Mouse (Mus musculus): Measurements from ENCODE around the gene Gga2. TPM values are rescaled to one million over a fixed set of nuclear protein-coding genes. Genes with fewer than 3 reads are reported as not detected.

The Gga2 gene
- polyA plus RNA-seq, 1 experiment from 2014 or later = 73.7 TPM

DNA sequence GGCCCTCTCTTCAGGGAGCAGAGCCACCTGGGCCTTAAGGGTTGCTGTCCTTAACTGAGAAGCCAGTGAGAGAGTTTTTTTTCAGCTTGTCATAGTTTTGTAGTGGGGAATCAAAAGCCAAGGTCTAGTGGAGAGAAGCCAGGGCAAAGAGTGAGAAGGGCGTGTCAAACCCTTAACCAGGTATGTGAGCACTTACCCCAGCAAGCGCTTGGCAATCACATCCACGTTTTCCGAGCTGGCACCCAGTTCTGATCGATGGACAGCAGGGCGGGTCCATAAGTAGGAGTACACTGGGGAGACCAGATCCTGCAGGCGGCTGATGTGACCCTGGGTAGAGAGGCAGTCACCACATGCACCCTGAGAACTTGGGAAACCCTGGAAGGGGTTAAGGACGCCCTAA, 23.1 kb upstream of the Gga2 start:
- H3K9me3 ChIP-seq = no peaks in the 10 kb centered on the region
- no peaks in the 10 kb centered on the region for H3K27me3 ChIP-seq
- no peak overlapping the region for H3K4me2 ChIP-seq
- no peak overlapping the region for H3K4me3 ChIP-seq (replicated peaks)
- H3K9ac ChIP-seq = no peak overlapping the region
- WGBS = 89% methylated on average over 8 of the region's 8 CpGs
- H3K36me3 ChIP-seq (replicated peaks) = peaks cover 47% of the 10 kb centered on the region
- no peak for ATAC-seq (ENCODE audit: low FRiP score)
- no peaks in the 10 kb centered on the region for H3K4me1 ChIP-seq
- H3K27ac ChIP-seq = no peak overlapping the region

DNA sequence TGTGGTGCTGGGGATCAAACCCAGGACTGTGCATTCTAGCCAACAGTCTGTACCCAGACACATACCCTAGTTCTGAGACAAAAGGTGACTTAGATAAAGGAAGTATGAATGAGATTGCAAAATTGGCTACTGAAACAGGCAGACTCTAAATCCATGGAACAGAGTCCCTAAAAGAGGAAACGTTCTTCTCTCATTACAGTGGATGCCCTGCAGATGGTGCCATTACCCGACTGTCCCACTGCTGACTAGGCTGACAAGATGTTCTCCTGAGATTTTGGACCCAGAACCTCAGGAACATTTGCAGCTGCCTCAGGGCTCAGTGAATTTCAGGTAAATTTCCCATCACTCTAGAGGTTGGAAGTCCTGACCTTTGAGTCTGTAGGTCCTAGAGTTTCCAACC, 13.3 kb upstream of the Gga2 start:
- Histone ChIP-seq H3K9me3 (no peaks in the 10 kb centered on the region), H3K27me3 (no peaks in the 10 kb centered on the region), H3K9ac (no peak overlapping the region), H3K36me3 (replicated peaks) (peaks cover 10% of the 10 kb centered on the region), H3K4me1 (no peaks in the 10 kb centered on the region), H3K27ac (no peak overlapping the region), H3K4me2 (no peak overlapping the region), H3K4me3 (replicated peaks) (no peak overlapping the region)
- ATAC-seq (ENCODE audit: low FRiP score) = no peak
- WGBS = 44% methylated on average over 2 of the region's 2 CpGs

DNA sequence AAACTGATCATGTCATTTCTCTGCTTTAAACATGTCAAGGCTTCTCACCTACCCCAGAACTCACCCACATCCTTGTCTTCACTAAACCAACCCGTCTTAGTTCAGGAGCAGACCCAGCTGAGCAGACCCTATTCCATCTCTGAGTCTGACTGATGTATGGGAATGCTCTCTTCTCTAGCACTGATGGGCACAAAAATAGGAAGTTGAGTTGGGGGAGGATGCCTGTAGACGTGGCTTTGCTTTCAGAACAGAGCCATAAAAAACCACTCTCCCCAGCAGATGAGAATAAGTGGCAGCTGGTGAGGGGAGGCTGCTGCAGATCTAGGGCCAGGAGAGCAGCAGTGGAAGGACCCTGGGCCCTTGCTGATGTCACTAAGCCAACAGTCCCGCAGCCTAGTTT, 12.3 kb upstream of the Gga2 start:
- ATAC-seq (ENCODE audit: low FRiP score) = no peak
- Histone ChIP-seq H3K9ac (no peak overlapping the region), H3K4me3 (replicated peaks) (no peak overlapping the region), H3K27ac (no peak overlapping the region), H3K9me3 (no peaks in the 10 kb centered on the region), H3K4me2 (no peak overlapping the region), H3K36me3 (replicated peaks) (0 out of 2 replicates have a peak, but pooled peaks cover under 1% of the 10 kb centered on the region), H3K27me3 (no peaks in the 10 kb centered on the region), H3K4me1 (no peaks in the 10 kb centered on the region)
- 78% methylated on average over 3 of the region's 3 CpGs for WGBS

DNA sequence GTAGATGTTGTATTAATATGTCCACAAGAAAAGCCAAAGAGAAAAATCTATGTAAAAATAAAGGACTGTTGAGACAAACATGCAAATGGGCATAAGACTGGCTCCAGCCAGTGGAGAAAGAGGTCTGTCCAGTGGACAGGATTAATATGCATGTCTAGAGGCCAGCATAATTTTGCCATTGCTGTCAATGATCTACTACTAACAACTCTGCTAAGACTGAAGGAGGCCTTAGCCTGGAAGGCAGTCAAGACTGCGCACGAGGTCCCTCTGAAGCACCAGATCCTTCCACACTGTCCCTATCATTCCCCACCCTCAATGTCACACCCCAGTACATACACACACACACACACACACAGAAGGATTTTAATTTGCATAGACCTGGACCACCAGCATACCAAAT, 1.1 kb upstream of the Gga2 start:
- Histone ChIP-seq H3K36me3 (replicated peaks) (0 out of 2 replicates have a peak, but pooled peaks cover 3% of the 10 kb centered on the region), H3K4me2 (no peak overlapping the region), H3K9me3 (no peaks in the 10 kb centered on the region), H3K4me3 (replicated peaks) (no peak overlapping the region), H3K9ac (no peak overlapping the region), H3K27ac (no peak overlapping the region), H3K4me1 (peaks cover 22% of the 10 kb centered on the region), H3K27me3 (no peaks in the 10 kb centered on the region)
- WGBS = 95% methylated on average over 2 of the region's 2 CpGs
- ATAC-seq (ENCODE audit: low FRiP score) = no peak

DNA sequence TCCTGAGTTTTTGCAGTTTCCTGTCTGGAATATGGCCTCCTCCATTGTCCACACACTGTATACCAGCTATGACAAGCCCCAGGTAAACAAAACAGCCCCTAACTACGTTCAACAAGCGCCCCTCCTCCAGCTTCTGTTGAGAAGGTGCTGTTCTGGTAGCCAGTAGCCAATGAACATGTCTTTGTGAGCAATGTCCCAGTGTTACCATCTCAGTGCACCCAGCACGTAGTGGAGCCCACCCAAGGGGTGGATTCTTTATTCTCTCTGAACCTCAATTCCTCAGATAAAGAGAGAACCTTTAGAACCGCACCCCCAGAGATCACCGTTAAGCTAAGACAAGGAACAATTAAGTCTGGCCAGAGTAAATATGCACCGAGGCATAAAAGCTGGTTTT, 752 bp downstream of the Gga2 start:
- H3K27me3 ChIP-seq = no peaks in the 10 kb centered on the region
- peak overlapping the region; percentile 75 for H3K9ac ChIP-seq
- no peaks in the 10 kb centered on the region for H3K9me3 ChIP-seq
- peak overlapping the region; percentile 93 for H3K27ac ChIP-seq
- peaks cover 34% of the 10 kb centered on the region for H3K4me1 ChIP-seq
- H3K36me3 ChIP-seq (replicated peaks) = 0 out of 2 replicates have a peak, but pooled peaks cover 3% of the 10 kb centered on the region
- H3K4me3 ChIP-seq (replicated peaks) = peak overlapping the region; percentile 79
- WGBS = under 1% methylated on average over 6 of the region's 6 CpGs
- peak; percentile 50 for ATAC-seq (ENCODE audit: low FRiP score)
- peak overlapping the region; percentile 73 for H3K4me2 ChIP-seq

DNA sequence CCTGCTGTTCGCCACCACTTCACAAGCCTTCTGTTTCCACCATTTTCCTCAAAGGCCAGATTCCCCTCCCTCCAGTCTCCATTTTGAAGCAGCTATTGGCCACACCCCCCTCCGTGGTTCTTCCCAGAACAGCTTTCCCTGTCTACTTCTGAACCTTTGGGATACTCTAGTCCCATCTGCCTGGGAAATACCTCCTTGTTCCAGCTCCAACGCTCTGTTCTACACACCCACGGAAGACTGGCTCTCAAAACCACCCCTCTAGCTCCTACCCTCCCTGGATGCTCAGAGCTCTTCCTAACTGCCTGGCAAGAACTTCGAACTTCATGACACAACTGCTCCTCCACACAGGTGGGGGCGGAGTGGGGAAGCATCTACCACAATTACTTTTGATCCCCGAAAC, 2.0 kb downstream of the Gga2 start:
- Histone ChIP-seq H3K9ac (no peak overlapping the region), H3K27ac (0 out of 2 replicates have a peak overlapping the region, but pooled peaks have one; percentile 27), H3K4me1 (peaks cover 38% of the 10 kb centered on the region), H3K36me3 (replicated peaks) (0 out of 2 replicates have a peak, but pooled peaks cover 3% of the 10 kb centered on the region), H3K27me3 (no peaks in the 10 kb centered on the region), H3K4me3 (replicated peaks) (peak overlapping the region; percentile 79; the same call in 1 of the 2 replicates), H3K4me2 (peak overlapping the region; percentile 73), H3K9me3 (no peaks in the 10 kb centered on the region)
- WGBS = 88% methylated on average over 7 of the region's 7 CpGs
- ATAC-seq (ENCODE audit: low FRiP score) = no peak

DNA sequence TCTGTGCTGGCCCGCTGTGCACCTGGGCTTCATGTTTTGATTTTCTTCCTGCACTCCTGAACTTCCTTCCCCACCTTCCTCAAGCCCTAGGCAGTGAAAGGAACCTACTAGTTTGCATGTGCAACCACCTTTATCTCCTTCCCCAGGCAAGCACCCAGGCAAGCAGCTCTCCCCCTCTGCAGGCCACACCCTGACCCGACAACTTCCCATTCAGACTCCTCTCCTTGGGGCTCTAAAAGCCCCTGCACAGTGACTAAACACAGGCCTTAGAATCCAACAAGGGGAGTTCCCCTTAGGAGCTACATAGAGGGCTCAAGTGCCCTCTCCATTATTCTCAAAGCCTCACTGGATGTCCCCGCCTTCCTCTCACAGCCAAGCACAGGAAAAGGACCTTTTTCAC, 2.8 kb downstream of the Gga2 start:
- 62% methylated on average over 3 of the region's 3 CpGs for WGBS
- H3K9me3 ChIP-seq = no peaks in the 10 kb centered on the region
- no peak overlapping the region for H3K4me3 ChIP-seq (replicated peaks)
- no peaks in the 10 kb centered on the region for H3K27me3 ChIP-seq
- peaks cover 38% of the 10 kb centered on the region for H3K4me1 ChIP-seq
- peak overlapping the region; percentile 73; the same call in 1 of the 2 replicates for H3K4me2 ChIP-seq
- no peak overlapping the region for H3K27ac ChIP-seq
- H3K36me3 ChIP-seq (replicated peaks) = 0 out of 2 replicates have a peak, but pooled peaks cover 3% of the 10 kb centered on the region
- no peak for ATAC-seq (ENCODE audit: low FRiP score)
- H3K9ac ChIP-seq = 0 out of 2 replicates have a peak overlapping the region, but pooled peaks have one; percentile 1

DNA sequence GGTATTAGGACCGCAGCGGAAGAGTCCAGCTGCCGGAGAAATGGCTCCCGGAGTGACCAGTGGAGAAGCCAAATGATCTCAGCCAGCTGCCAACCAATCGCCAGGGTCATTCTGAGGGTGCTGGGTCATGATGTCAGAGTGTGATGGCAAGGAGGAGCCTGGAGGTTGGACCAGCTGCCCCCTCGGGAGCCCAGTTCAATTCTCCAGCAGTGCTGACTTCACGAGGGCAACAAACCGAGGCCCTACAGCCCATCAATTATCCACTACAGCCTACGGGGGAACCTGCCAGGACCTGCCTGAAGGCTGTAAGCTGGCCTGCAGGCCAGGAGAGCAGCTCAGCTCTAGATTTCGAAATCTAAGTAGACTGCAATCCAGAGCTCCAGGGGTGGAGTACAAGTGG, 5.3 kb downstream of the Gga2 start:
- no peak overlapping the region for H3K4me2 ChIP-seq
- H3K4me3 ChIP-seq (replicated peaks) = no peak overlapping the region
- peak overlapping the region; percentile 47; the same call in 1 of the 2 replicates for H3K27ac ChIP-seq
- no peak for ATAC-seq (ENCODE audit: low FRiP score)
- H3K9ac ChIP-seq = no peak overlapping the region
- WGBS = 81% methylated on average over 10 of the region's 10 CpGs
- H3K9me3 ChIP-seq = no peaks in the 10 kb centered on the region
- H3K4me1 ChIP-seq = peaks cover 38% of the 10 kb centered on the region
- H3K36me3 ChIP-seq (replicated peaks) = peaks cover 21% of the 10 kb centered on the region
- no peaks in the 10 kb centered on the region for H3K27me3 ChIP-seq

DNA sequence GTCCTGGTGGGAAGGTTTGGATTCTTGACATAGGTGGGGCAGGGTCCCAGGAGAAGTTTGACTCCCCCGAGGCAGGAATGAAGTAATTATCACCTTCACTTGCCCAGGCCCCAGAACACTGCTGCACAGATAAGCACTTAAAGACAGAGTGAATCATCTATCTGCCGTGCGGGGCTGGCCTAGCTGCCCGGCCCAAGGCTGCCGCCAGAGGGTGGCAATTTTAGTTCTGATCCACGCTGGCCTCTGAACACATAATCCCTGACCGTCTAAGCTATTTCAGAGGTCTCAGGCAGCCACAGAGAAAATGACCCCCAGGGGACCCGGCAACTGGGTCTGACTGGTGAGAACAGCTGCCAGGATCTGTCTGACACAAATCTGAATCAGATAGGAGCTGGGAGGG, 5.9 kb downstream of the Gga2 start:
- H3K4me1 ChIP-seq = peaks cover 37% of the 10 kb centered on the region
- WGBS = 70% methylated on average over 8 of the region's 8 CpGs
- H3K27me3 ChIP-seq = no peaks in the 10 kb centered on the region
- H3K36me3 ChIP-seq (replicated peaks) = peaks cover 27% of the 10 kb centered on the region
- no peaks in the 10 kb centered on the region for H3K9me3 ChIP-seq
- H3K4me2 ChIP-seq = no peak overlapping the region
- ATAC-seq (ENCODE audit: low FRiP score) = no peak
- no peak overlapping the region for H3K9ac ChIP-seq
- 0 out of 2 replicates have a peak overlapping the region, but pooled peaks have one; percentile 47 for H3K27ac ChIP-seq
- H3K4me3 ChIP-seq (replicated peaks) = no peak overlapping the region

DNA sequence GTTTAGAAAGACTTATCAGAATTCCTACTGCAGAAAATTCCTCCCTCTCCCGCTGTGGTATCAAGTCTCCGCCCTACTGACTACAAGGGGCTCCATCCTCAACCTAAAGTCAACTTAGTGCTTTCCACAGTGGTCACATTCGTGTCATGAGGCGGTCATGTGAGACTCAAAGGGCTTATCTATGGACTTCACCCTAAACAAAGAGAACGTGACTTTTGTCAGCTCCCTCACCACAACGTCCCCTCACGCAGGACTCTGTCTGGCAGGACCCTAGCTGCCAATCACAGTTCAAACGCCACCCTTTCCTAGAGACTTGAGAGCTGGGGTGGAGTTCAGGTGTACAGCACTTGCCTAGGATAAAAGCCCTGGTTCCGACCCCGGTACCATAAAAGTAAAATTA, 8.1 kb downstream of the Gga2 start:
- Histone ChIP-seq H3K27ac (no peak overlapping the region), H3K36me3 (replicated peaks) (peaks cover 45% of the 10 kb centered on the region), H3K4me1 (peaks cover 16% of the 10 kb centered on the region; the same call in 1 of the 2 replicates), H3K9me3 (no peaks in the 10 kb centered on the region), H3K9ac (no peak overlapping the region), H3K4me2 (no peak overlapping the region), H3K4me3 (replicated peaks) (no peak overlapping the region), H3K27me3 (no peaks in the 10 kb centered on the region)
- ATAC-seq (ENCODE audit: low FRiP score) = no peak
- WGBS = 92% methylated on average over 10 of the region's 10 CpGs

DNA sequence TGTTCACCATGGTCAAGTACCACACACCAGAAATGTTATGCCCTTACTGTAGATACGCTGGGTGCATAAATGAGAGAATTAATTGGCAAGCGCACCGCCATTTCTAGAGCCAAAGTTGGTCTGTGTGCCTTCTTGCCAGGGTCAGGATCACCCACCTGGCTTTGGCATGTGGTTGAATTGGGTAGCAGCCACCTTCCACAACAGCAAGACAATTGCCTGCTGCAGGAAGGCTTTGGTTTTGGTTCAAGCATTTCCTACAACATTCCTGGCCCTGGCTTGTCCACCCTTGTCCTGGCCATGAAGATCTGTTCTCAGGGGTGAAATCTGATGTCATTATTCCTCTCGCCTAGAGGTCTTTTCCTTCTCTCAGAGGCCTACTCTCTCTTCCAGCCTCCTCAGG, 8.7 kb downstream of the Gga2 start:
- no peak for ATAC-seq (ENCODE audit: low FRiP score)
- Histone ChIP-seq H3K36me3 (replicated peaks) (peaks cover 50% of the 10 kb centered on the region), H3K27ac (no peak overlapping the region), H3K27me3 (no peaks in the 10 kb centered on the region), H3K9ac (no peak overlapping the region), H3K4me1 (peaks cover 16% of the 10 kb centered on the region; the same call in 1 of the 2 replicates), H3K4me2 (no peak overlapping the region), H3K9me3 (no peaks in the 10 kb centered on the region), H3K4me3 (replicated peaks) (no peak overlapping the region)
- 90% methylated on average over 4 of the region's 4 CpGs for WGBS

DNA sequence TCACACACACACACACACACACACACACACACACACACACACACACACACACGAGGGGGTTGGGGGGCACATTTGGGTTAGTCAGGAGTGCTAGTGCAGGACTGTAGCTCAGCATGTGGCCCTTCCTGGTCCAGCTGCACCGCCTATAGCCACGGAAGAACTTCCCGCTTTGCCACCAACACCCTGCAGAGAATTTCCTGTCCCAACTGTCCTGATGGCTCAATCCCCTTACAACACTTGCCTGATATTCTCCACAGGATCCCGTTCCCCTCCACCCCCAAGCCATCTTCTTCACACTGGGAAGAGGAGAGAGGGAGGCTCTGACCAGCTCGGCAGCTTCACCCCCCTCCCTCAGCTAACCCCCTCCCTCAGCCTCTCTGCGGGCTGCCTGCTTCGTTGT, 20.6 kb downstream of the Gga2 start:
- H3K9ac ChIP-seq = no peak overlapping the region
- 81% methylated on average over 8 of the region's 8 CpGs for WGBS
- no peak overlapping the region for H3K27ac ChIP-seq
- no peaks in the 10 kb centered on the region for H3K9me3 ChIP-seq
- no peak overlapping the region for H3K4me3 ChIP-seq (replicated peaks)
- ATAC-seq (ENCODE audit: low FRiP score) = no peak
- no peaks in the 10 kb centered on the region for H3K4me1 ChIP-seq
- H3K27me3 ChIP-seq = no peaks in the 10 kb centered on the region
- H3K4me2 ChIP-seq = no peak overlapping the region
- H3K36me3 ChIP-seq (replicated peaks) = peaks cover 89% of the 10 kb centered on the region

DNA sequence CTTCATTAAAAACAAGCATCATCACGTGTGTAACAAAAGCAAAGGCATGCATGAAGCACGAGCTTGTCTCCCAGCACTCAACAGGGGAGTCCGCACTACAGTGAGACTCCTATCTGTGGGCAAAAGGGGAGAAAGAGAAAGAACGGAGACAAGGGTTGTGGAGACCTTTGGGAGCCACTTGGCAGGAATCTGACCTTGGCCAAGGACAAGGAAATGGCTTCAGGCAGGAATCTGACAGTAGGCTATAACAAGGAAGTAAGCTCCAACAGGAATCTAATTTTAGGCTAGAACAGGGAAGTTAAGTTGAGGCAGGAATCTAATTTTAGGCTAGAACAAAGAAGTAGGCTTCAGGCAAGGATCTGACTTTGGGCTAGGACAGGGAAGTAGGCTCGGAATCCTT, 25.1 kb downstream of the Gga2 start:
- Histone ChIP-seq H3K4me2 (no peak overlapping the region), H3K36me3 (replicated peaks) (peaks cover 91% of the 10 kb centered on the region), H3K27me3 (no peaks in the 10 kb centered on the region), H3K4me3 (replicated peaks) (no peak overlapping the region), H3K9ac (no peak overlapping the region), H3K4me1 (no peaks in the 10 kb centered on the region), H3K27ac (no peak overlapping the region), H3K9me3 (no peaks in the 10 kb centered on the region)
- no peak for ATAC-seq (ENCODE audit: low FRiP score)
- WGBS = 90% methylated on average over 5 of the region's 5 CpGs

Data from forebrain, embryonic 12.5 days (tissue).